Mouse (Mus musculus) cortical plate, adult 2 months (tissue): ENCODE measurements around the gene Rbl1.

ENCODE experiments used
- CTCF ChIP-seq: fragments of 200-500 bp; IDR thresholded peaks from 2 replicates; pipeline ENCODE4 v1.5.1; 2011; ENCODE audit warnings: mild to moderate bottlenecking, control low read depth, low read length; ENCODE audit not compliant: insufficient read depth; ENCODE audit errors: extremely low read depth
- POLR2A ChIP-seq: fragments of 200-500 bp; IDR thresholded peaks from 2 replicates; pipeline ENCODE4 v1.6.1; 2011; ENCODE audit warnings: mild to moderate bottlenecking, low read length, control low read depth; ENCODE audit not compliant: insufficient read depth; ENCODE audit errors: extremely low read depth

GRCm38 (mm10) chr2:157128072-157128471 is 76.3 kb downstream of the Rbl1 start:
- no peak for TF ChIP-seq POLR2A
- TF ChIP-seq CTCF = peak; percentile 37
